Mouse (Mus musculus) midbrain, embryonic 15.5 days (tissue): ENCODE measurements around the gene Myo15b. TPM values are rescaled to one million over a fixed set of nuclear protein-coding genes. Genes with fewer than 3 reads are reported as not detected.

Experiments used
- ATAC-seq: fragments of 200-750 bp; cut with Nextera tagmentation; replicated peaks from 2 replicates; pipeline ENCODE4 v1.8.0; 2017; ENCODE audit warnings: moderate TSS enrichment
- H3K27ac ChIP-seq: fragments of 300-500 bp; sonication (generic); 2 replicates; pipeline ENCODE4 v1.5.1; 2015; ENCODE audit warnings: mild to moderate bottlenecking, inconsistent platforms
- H3K27me3 ChIP-seq: fragments of 300-500 bp; sonication (generic); replicated peaks from 2 replicates; pipeline ENCODE4 v1.6.1; 2015; ENCODE audit warnings: inconsistent platforms
- H3K36me3 ChIP-seq: fragments of 300-500 bp; sonication (generic); replicated peaks from 2 replicates; pipeline ENCODE4 v1.6.1; 2015; ENCODE audit warnings: inconsistent platforms
- H3K4me1 ChIP-seq: fragments of 300-500 bp; sonication (generic); 2 replicates; pipeline ENCODE4 v1.6.1; 2015; ENCODE audit warnings: inconsistent platforms
- H3K4me2 ChIP-seq: fragments of 300-500 bp; sonication (generic); 2 replicates; pipeline ENCODE4 v1.6.1; 2015; ENCODE audit warnings: inconsistent platforms, mild to moderate bottlenecking, moderate library complexity
- H3K4me3 ChIP-seq: fragments of 300-500 bp; sonication (generic); 2 replicates; pipeline ENCODE4 v1.5.1; 2015; ENCODE audit warnings: mild to moderate bottlenecking, inconsistent platforms
- H3K9ac ChIP-seq: fragments of 300-500 bp; sonication (generic); 2 replicates; pipeline ENCODE4 v1.6.1; 2015; ENCODE audit warnings: mild to moderate bottlenecking, inconsistent platforms
- H3K9me3 ChIP-seq: fragments of 300-500 bp; sonication (generic); 2 replicates; pipeline ENCODE4 v1.6.1; 2016; ENCODE audit warnings: inconsistent platforms
- WGBS: fragments of 180-500 bp; shearing (Covaris S2); methylation state at CpG from one replicate; pipeline ENCODE4 v1.1.7; 2015; ENCODE audit warnings: mixed read lengths; 5-methylcytosine and 5-hydroxymethylcytosine counted together
- polyA plus RNA-seq: library from polyadenylated mRNA; unstranded; fragments of >200 nt; fragmentation: Nextera tagmentation; extraction: Ambion mirVana; gene quantifications from 2 replicates; pipeline ENCODE4 v1.2.1, GENCODE M21; 2015

The Myo15b gene
- polyA plus RNA-seq, 1 experiment from 2014 or later: 0.10 TPM

DNA sequence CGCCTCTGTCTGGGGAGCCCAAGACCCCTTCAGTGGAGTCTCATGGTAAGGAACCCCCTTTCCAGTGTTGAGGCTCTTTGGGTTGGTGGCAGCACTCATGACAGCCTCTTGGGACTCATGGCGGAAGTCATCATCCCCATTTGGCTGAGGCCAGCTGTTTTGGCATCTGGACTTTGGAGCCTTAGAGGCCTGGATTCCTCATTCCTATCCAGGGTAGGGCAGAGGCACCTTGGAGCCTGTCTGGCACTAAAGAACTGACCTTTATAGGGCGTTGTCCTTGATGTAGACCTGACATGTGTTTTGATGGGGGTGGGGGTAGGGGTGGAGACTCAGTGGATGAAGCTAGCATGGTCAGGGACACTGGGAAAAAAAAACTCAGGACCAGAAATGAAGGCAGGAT, 26.2 kb downstream of the Myo15b start:
- Histone ChIP-seq H3K4me1 (no peaks in the 10 kb centered on the region), H3K36me3 (no peaks in the 10 kb centered on the region), H3K9me3 (no peaks in the 10 kb centered on the region), H3K9ac (no peak overlapping the region), H3K4me2 (no peak overlapping the region), H3K27ac (no peak overlapping the region), H3K27me3 (no peaks in the 10 kb centered on the region), H3K4me3 (no peak overlapping the region)
- WGBS: 92% methylated on average over 3 of the region's 3 CpGs
- ATAC-seq: no peak

DNA sequence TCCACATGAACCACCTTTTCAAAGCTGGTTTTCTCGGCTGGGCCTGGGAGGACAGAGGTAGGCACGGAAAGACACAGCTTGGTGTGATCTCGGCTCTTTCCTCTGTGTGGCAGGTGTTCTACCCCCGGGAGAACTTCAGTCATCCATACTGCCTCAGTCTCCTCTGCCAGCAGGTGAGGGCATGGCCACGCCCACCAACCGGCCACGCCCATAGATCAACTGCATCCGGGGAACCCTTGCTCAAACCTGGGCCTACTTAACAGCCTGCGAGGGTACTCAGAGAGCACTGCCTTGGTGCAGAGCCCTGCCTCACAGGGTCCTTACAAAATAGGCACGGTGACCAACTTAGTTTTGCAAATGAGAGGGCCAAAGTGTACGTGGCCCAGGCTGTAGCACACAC, 27.1 kb downstream of the Myo15b start:
- 73% methylated on average over 11 of the region's 11 CpGs for WGBS
- no peak for ATAC-seq
- H3K27me3 ChIP-seq: no peaks in the 10 kb centered on the region

GRCm38 (mm10) chr11:115886446-115886845, 28.2 kb downstream of the Myo15b start:
- no peak overlapping the region for H3K4me2 ChIP-seq
- no peak overlapping the region for H3K9ac ChIP-seq
- no peak for ATAC-seq
- no peaks in the 10 kb centered on the region for H3K4me1 ChIP-seq
- H3K9me3 ChIP-seq: no peaks in the 10 kb centered on the region
- 91% methylated on average over 11 of the region's 11 CpGs for WGBS
- H3K27me3 ChIP-seq: no peaks in the 10 kb centered on the region
- H3K27ac ChIP-seq: no peak overlapping the region
- H3K36me3 ChIP-seq: no peaks in the 10 kb centered on the region
- no peak overlapping the region for H3K4me3 ChIP-seq

More for the DNA sequence above, 27.1 kb downstream of the Myo15b start:
- no peaks in the 10 kb centered on the region for H3K9me3 ChIP-seq
- no peaks in the 10 kb centered on the region for H3K36me3 ChIP-seq
- no peak overlapping the region for H3K4me3 ChIP-seq
- H3K4me2 ChIP-seq: no peak overlapping the region
- H3K4me1 ChIP-seq: no peaks in the 10 kb centered on the region
- H3K27ac ChIP-seq: no peak overlapping the region
- no peak overlapping the region for H3K9ac ChIP-seq

DNA sequence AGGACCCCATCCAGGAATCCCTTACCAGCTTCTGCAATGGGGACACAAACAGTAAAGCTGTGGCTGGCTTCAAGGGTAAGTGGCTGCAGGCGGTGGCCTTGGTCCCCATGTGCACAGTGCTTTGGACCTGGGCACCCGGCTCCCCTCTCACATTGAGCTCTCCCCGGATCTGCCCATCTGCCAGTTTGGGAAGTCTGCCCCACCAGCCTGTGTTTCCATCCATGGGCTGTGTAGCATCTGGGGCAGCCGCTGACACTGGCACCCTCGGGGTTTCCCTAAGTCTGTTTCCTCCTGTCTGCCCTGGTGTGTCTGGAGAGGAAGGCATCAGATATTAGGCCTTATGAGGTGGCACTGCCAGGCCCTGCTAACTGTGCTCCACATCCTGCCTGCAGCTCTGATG, 29.8 kb downstream of the Myo15b start:
- no peak for ATAC-seq
- Histone ChIP-seq H3K9ac (no peak overlapping the region), H3K9me3 (no peaks in the 10 kb centered on the region), H3K27me3 (no peaks in the 10 kb centered on the region), H3K36me3 (no peaks in the 10 kb centered on the region), H3K4me3 (no peak overlapping the region), H3K4me1 (no peaks in the 10 kb centered on the region), H3K4me2 (no peak overlapping the region), H3K27ac (no peak overlapping the region)
- WGBS: 85% methylated on average over 5 of the region's 5 CpGs

DNA sequence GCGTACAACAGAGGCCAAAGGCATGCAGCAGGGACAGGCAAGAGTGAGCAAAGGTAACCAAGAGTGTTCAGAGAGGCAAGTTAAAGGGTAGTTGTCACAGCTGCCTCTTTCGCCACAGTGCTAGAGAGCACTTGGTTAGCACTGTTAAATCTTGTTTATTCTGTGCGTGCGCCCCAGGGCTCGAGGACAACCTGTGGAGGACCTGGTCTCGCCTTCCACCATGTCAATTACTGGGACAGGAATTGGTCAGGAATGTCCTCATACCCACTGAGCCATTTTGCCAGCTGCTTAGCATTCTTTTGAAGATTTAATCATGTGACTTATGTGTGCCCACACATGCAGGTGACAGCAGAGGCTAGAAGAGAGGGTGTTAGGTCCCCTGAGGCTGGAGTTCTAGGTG, 31.0 kb downstream of the Myo15b start:
- Histone ChIP-seq H3K36me3 (no peaks in the 10 kb centered on the region), H3K9ac (no peak overlapping the region), H3K27me3 (no peaks in the 10 kb centered on the region), H3K27ac (no peak overlapping the region), H3K4me2 (no peak overlapping the region), H3K4me1 (no peaks in the 10 kb centered on the region), H3K9me3 (no peaks in the 10 kb centered on the region), H3K4me3 (no peak overlapping the region)
- no peak for ATAC-seq
- 89% methylated on average over 6 of the region's 6 CpGs for WGBS

DNA sequence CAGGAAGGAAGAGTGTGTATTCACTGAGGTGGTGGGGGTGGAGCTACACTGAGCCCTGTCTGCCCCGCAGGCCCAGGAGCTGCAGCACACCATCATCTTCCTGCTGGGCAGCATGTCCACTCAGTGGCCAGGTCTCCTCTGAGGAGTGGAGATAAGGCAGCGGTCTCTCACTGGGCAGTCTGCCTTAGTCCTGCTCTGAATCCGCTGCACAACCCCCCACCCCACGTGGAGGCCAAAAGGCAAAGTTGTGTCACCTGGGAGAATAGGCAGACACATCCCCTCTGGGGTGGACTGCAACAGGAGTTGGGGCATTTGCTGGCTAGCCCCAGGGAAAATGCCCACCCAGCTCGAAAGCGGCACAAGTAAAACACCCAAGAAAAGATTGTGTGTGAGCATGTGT, 34.0 kb downstream of the Myo15b start:
- Histone ChIP-seq H3K27me3 (no peaks in the 10 kb centered on the region), H3K9me3 (no peaks in the 10 kb centered on the region), H3K4me2 (no peak overlapping the region), H3K4me3 (no peak overlapping the region), H3K9ac (no peak overlapping the region), H3K36me3 (0 out of 2 replicates have a peak, but pooled peaks cover 4% of the 10 kb centered on the region), H3K4me1 (no peaks in the 10 kb centered on the region), H3K27ac (no peak overlapping the region)
- 60% methylated on average over 6 of the region's 6 CpGs for WGBS
- ATAC-seq: no peak

- Histone ChIP-seq H3K9me3 (no peaks in the 10 kb centered on the region), H3K27me3 (no peaks in the 10 kb centered on the region), H3K4me1 (no peaks in the 10 kb centered on the region), H3K9ac (no peak overlapping the region), H3K27ac (no peak overlapping the region), H3K36me3 (0 out of 2 replicates have a peak, but pooled peaks cover 4% of the 10 kb centered on the region), H3K4me3 (no peak overlapping the region), H3K4me2 (no peak overlapping the region)
- no peak for ATAC-seq
- WGBS: 91% methylated on average over 9 of the region's 9 CpGs
Measured at GRCm38 (mm10) chr11:115893071-115893470, 34.9 kb downstream of the Myo15b start.

DNA sequence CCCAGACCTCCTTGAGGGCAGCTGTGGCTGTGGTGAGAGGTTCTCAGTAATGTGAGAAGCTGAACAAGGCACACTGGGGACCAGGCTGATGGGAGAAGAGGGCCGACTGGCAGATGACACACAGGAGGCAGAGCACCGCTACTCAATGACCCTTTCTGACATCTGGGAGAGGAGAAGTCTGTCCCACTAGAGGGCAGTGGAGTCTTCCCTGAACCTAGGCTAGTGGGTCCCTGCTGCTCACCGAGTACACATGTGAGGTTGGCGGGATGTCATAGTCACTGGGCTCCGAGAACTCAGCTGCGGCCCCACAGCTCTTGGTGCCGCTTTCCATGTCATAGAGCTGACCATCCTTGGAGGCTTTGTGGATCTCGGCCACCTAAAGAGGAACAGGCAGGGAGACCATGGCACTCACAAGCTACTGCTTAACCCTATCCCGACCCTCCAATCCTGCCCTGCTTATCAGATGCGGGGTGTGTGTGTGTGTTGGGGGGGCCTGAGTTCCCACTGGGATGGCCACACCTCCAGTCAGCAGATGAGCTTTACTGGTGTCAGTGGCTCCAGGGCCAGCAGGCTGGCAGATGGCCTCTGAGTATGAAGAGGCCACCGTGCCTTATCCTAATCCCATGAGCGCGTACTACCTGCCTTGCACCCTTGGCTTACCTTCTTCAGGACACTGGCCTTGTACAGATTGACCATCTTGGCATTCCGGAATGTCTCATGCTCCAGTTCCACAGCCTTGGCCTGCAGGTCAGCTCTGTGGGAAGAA, 36.7 kb downstream of the Myo15b start:
- H3K9me3 ChIP-seq: no peaks in the 10 kb centered on the region
- H3K4me1 ChIP-seq: no peaks in the 10 kb centered on the region
- 76% methylated on average over 14 of the region's 14 CpGs for WGBS
- no peak for ATAC-seq
- no peak overlapping the region for H3K4me3 ChIP-seq
- H3K27ac ChIP-seq: no peak overlapping the region
- H3K9ac ChIP-seq: no peak overlapping the region
- no peaks in the 10 kb centered on the region for H3K27me3 ChIP-seq
- 0 out of 2 replicates have a peak, but pooled peaks cover 4% of the 10 kb centered on the region for H3K36me3 ChIP-seq
- no peak overlapping the region for H3K4me2 ChIP-seq

DNA sequence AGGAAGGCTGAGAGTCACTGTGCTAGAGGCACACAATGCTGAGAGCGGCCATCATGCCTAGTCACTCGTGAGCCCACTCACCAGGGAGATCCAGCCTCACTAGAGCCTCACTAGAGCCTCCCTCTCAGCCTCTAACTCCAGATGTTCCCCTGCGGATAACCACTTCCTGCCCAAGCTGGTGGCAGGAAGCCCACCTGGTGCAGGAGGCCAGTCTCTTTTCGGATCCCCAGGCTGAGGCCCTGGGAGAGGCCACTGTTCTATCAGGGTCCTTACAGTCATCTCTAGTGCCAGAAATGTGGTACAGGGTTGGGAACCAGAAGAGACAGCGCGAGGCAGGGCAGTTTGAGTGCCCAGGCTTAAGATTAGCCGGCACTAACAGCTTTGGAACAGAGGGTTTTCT, 40.2 kb downstream of the Myo15b start:
- Histone ChIP-seq H3K27me3 (no peaks in the 10 kb centered on the region), H3K4me1 (0 out of 2 replicates have a peak, but pooled peaks cover 3% of the 10 kb centered on the region), H3K36me3 (0 out of 2 replicates have a peak, but pooled peaks cover 4% of the 10 kb centered on the region), H3K4me3 (no peak overlapping the region), H3K9me3 (no peaks in the 10 kb centered on the region), H3K9ac (no peak overlapping the region), H3K27ac (no peak overlapping the region), H3K4me2 (no peak overlapping the region)
- WGBS: 90% methylated on average over 7 of the region's 7 CpGs
- no peak for ATAC-seq

GRCm38 (mm10) chr11:115898886-115899285, 40.7 kb downstream of the Myo15b start:
- 0 out of 2 replicates have a peak, but pooled peaks cover 4% of the 10 kb centered on the region for H3K36me3 ChIP-seq
- no peak for ATAC-seq

GRCm38 (mm10) chr11:115899486-115900266, 41.5 kb downstream of the Myo15b start, which contains the start of gene Smim5:
Gene Smim5, plus strand, starts transcription at chr11:115899966.
- no peak within 1 kb of the TSS for H3K9ac ChIP-seq
- no peak within 1 kb of the TSS for H3K27ac ChIP-seq
- WGBS: 32% methylated on average over 16 of the region's 16 CpGs
- H3K9me3 ChIP-seq: no peaks in the 10 kb centered on the region
- H3K36me3 ChIP-seq: 0 out of 2 replicates have a peak, but pooled peaks cover 4% of the 10 kb centered on the region
- H3K4me2 ChIP-seq: no peak within 1 kb of the TSS
- H3K4me1 ChIP-seq: 0 out of 2 replicates have a peak, but pooled peaks cover 3% of the 10 kb centered on the region
- no peak for ATAC-seq
- H3K27me3 ChIP-seq: no peaks in the 10 kb centered on the region
- no peak within 1 kb of the TSS for H3K4me3 ChIP-seq

More at GRCm38 (mm10) chr11:115898886-115899285, 40.7 kb downstream of the Myo15b start:
- Histone ChIP-seq H3K9ac (no peak overlapping the region), H3K4me1 (0 out of 2 replicates have a peak, but pooled peaks cover 3% of the 10 kb centered on the region), H3K27ac (no peak overlapping the region), H3K4me2 (no peak overlapping the region), H3K27me3 (no peaks in the 10 kb centered on the region), H3K4me3 (no peak overlapping the region), H3K9me3 (no peaks in the 10 kb centered on the region)
- 19% methylated on average over 4 of the region's 4 CpGs for WGBS

DNA sequence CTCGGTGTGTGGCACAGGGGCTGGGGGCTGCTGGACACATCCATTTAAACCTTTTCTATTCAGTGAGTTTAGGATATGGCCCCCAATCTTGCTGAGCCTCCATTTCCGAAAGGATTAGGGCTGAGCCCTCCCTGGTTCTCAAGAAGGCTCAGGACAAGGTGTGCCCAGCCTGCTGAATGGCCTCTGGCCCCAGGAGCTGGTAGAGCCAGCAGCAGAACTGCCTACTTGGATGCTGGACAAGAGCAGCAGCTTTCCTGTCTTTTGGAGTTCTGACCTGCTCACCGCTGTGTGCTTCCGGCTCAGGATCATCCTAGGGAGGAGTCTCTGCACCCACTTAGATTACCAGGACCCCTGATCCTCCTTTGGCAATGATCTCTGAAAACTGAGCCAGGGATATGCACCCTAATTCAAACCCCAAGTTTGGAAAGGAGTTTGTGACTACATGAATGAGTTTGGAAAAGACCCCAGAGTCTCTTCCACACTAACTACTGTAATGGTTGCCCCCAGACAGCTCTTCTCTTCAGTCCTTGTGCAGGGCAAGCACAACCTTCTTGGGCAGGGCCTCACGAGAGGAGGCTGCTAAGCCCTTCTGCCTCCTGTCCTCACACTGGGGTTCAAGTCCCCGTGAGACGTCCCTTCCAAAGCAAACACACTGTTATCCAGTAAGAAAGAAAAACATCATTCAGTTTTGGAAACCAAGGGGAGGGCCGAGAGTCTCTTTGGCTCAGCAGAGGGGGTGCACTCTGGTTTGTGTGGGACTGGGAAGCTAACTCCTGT, 42.5 kb downstream of the Myo15b start:
- Histone ChIP-seq H3K27ac (no peak overlapping the region), H3K4me2 (no peak overlapping the region)
- WGBS: 73% methylated on average over 8 of the region's 8 CpGs

More for the DNA sequence above, 42.5 kb downstream of the Myo15b start:
- H3K27me3 ChIP-seq: no peaks in the 10 kb centered on the region
- 0 out of 2 replicates have a peak, but pooled peaks cover 2% of the 10 kb centered on the region for H3K36me3 ChIP-seq
- H3K4me3 ChIP-seq: no peak overlapping the region
- ATAC-seq: no peak
- no peaks in the 10 kb centered on the region for H3K9me3 ChIP-seq
- H3K9ac ChIP-seq: no peak overlapping the region
- 0 out of 2 replicates have a peak, but pooled peaks cover 3% of the 10 kb centered on the region for H3K4me1 ChIP-seq
